Comparison of ENCODE assay signal across 8 mouse cellular contexts in the genomic region with DNA sequence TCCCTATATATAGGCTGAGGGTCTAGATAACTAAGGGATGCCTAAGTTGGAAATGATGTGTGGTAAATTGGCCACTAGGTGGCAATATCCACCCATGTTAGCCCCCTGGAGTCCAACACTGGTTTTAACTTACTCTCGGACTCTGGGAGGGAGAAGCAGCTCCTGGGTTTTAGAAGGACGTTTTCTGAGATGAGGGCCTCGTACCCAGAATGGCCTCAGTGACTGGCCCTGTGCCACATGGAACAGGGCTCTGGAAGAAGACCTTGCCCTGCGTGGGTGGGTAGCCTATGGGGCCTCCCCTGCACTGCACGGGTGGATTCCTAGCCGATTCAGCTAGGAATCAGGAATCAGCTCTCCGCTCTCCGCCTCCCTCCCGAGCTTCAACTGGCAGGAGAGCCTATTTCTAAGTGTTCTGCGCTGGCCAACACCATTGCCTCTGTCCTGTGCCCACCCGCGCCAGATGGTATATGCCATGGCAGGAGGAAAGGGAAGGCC. TPM values are rescaled to one million over a fixed set of nuclear protein-coding genes. Genes with fewer than 3 reads are reported as not detected.
A peak's percentile ranks its signal among the peaks of the same experiment; 100 is the strongest.
DNase-seq lines count a peak whose midpoint lies in the region; ATAC-seq and TF ChIP-seq lines count a peak whose summit lies in the region.

No protein-coding gene starts in this region.

- peak; percentile 89 for DNase-seq in brain, adult 2 months (ENCODE audit: low read depth, low spot score)
- DNase-seq in heart, postnatal 0 days (ENCODE audit: low spot score), result peak; percentile 90
- peak; percentile 64 to 76 for DNase-seq in kidney, postnatal 25 days
- peak; percentile 47 to 53 (median 47) for DNase-seq in liver, embryonic 14.5 days (ENCODE audit: low read depth in 3 of 3, low spot score in 3 of 3)
- peak; percentile 74 for DNase-seq in thymus, postnatal 0 days (ENCODE audit: low spot score)

- no peak overlapping the region for H3K27ac ChIP-seq in heart, postnatal 0 days (ENCODE audit: low read depth)
- no peak overlapping the region for H3K27ac ChIP-seq in liver, embryonic 14.5 days
- H3K27ac ChIP-seq in neural tube, embryonic 12.5 days, result no peak overlapping the region

- H3K27me3 ChIP-seq in heart, postnatal 0 days (ENCODE audit: control insufficient read depth, insufficient read depth, low read length), result no peaks in the 10 kb centered on the region
- H3K27me3 ChIP-seq in liver, embryonic 14.5 days (ENCODE audit: control insufficient read depth, insufficient read depth, low read length), result no peaks in the 10 kb centered on the region
- 0 out of 2 replicates have a peak, but pooled peaks cover 3% of the 10 kb centered on the region for H3K27me3 ChIP-seq in neural tube, embryonic 12.5 days (replicated peaks)

- H3K36me3 ChIP-seq in heart, postnatal 0 days (replicated peaks; ENCODE audit: control insufficient read depth, insufficient read depth, low read length), result peaks cover 53% of the 10 kb centered on the region
- no peaks in the 10 kb centered on the region for H3K36me3 ChIP-seq in liver, embryonic 14.5 days (replicated peaks; ENCODE audit: control insufficient read depth, insufficient read depth, low read depth)
- H3K36me3 ChIP-seq in neural tube, embryonic 12.5 days, result no peaks in the 10 kb centered on the region; the same call in 1 of the 2 replicates

- no peaks in the 10 kb centered on the region for H3K9me3 ChIP-seq in heart, postnatal 0 days (replicated peaks; ENCODE audit: control insufficient read depth, low read length)
- no peaks in the 10 kb centered on the region for H3K9me3 ChIP-seq in liver, embryonic 14.5 days (ENCODE audit: control insufficient read depth, low read length)
- H3K9me3 ChIP-seq in neural tube, embryonic 12.5 days, result no peaks in the 10 kb centered on the region

- H3K4me3 ChIP-seq in heart, postnatal 0 days (ENCODE audit: low read depth, low read length), result no peak overlapping the region
- H3K4me3 ChIP-seq in liver, embryonic 14.5 days (ENCODE audit: insufficient read depth in 1 of 2, low read depth in 2 of 2, low read length in 2 of 2), result no peak overlapping the region
- H3K4me3 ChIP-seq in neural tube, embryonic 12.5 days, result no peak overlapping the region

- peak; percentile 93 for TF ChIP-seq CTCF in heart, postnatal 0 days (IDR thresholded peaks at IDR 0.05; ENCODE audit: low read depth)
- peak; percentile 82 for TF ChIP-seq CTCF in liver, embryonic 14.5 days (IDR thresholded peaks at IDR 0.05; ENCODE audit: low read depth)

- peak; percentile 54 for ATAC-seq in CD4-positive, CD25-positive, alpha-beta regulatory T cell, adult 4 months
- peak; percentile 41; the same call in 1 of the 2 replicates for ATAC-seq in erythroblast, adult 5-6 weeks (replicated peaks; ENCODE audit: low FRiP score, poor library complexity, severe bottlenecking)
- peak; percentile 40; the same call in 1 of the 2 replicates for ATAC-seq in heart, postnatal 0 days (ENCODE audit: insufficient read depth, low read depth)
- no peak; the same call in 1 of the 2 replicates for ATAC-seq in liver, embryonic 14.5 days (ENCODE audit: insufficient read depth)
- 0 out of 2 replicates have a peak, but pooled peaks have one; percentile 51 for ATAC-seq in neural tube, embryonic 12.5 days (ENCODE audit: low FRiP score, low read depth)

- TF ChIP-seq EP300 in heart, postnatal 0 days (IDR thresholded peaks at IDR 0.05; ENCODE audit: low read depth), result no peak
- no peak for TF ChIP-seq EP300 in liver, embryonic 14.5 days (IDR thresholded peaks at IDR 0.05; ENCODE audit: low read depth)

- 35% methylated on average over 12 of the region's 12 CpGs for WGBS in heart, postnatal 0 days
- WGBS in liver, embryonic 14.5 days (ENCODE audit: insufficient replicate concordance), result 31% methylated on average over 12 of the region's 12 CpGs
- WGBS in neural tube, embryonic 12.5 days, result 33% methylated on average over 12 of the region's 12 CpGs

- H3K4me1 ChIP-seq in heart, postnatal 0 days (ENCODE audit: control insufficient read depth, insufficient read depth), result 0 out of 2 replicates have a peak, but pooled peaks cover 8% of the 10 kb centered on the region
- H3K4me1 ChIP-seq in liver, embryonic 14.5 days (replicated peaks; ENCODE audit: control insufficient read depth in 2 of 2, insufficient read depth in 2 of 2, low read length in 1 of 2), result no peaks in the 10 kb centered on the region
- H3K4me1 ChIP-seq in neural tube, embryonic 12.5 days, result peaks cover 17% of the 10 kb centered on the region

- no peak overlapping the region; the same call in 1 of the 2 replicates for H3K4me2 ChIP-seq in heart, postnatal 0 days (ENCODE audit: low read depth, low read length)
- H3K4me2 ChIP-seq in liver, embryonic 14.5 days (ENCODE audit: low read depth), result no peak overlapping the region
- H3K4me2 ChIP-seq in neural tube, embryonic 12.5 days (replicated peaks), result peak overlapping the region; percentile 44; the same call in 1 of the 2 replicates

- H3K9ac ChIP-seq in heart, postnatal 0 days (replicated peaks; ENCODE audit: low read depth, low read length), result no peak overlapping the region
- no peak overlapping the region for H3K9ac ChIP-seq in liver, embryonic 14.5 days (replicated peaks)
- H3K9ac ChIP-seq in neural tube, embryonic 12.5 days, result no peak overlapping the region

RNA-seq across cellular contexts. Expression of a gene that starts 26.7 kb away (rescaled TPM):
- polyA plus RNA-seq in CD4-positive, CD25-positive, alpha-beta regulatory T cell, adult 4 months (2017; shearing (Covaris generic)), result not detected
- not detected in 2 replicates for total RNA-seq in erythroblast, adult 5-6 weeks (2015; ENCODE audit: low replicate concordance)
- 0.28 TPM in 1 of 2 replicates, not detected in the other for total RNA-seq in erythroblast, adult 5-6 weeks (2017; ENCODE audit: low replicate concordance)
- 62.4 and 93.5 TPM in 2 replicates for total RNA-seq in heart, postnatal 0 days (2014; rRNA removed; ENCODE audit: low replicate concordance)
- 14.4 and 17.4 TPM in 2 replicates for polyA plus RNA-seq in heart, postnatal 0 days (2015; fragmentation: Nextera tagmentation; extraction: Ambion mirVana)
- polyA plus RNA-seq in liver, embryonic 14.5 days (2012; rRNA removed), result 0.16 and 0.19 TPM in 2 replicates
- 0.08 and 0.32 TPM in 2 replicates for polyA plus RNA-seq in liver, embryonic 14.5 days (2014; fragmentation: Nextera tagmentation; extraction: Ambion mirVana)
- polyA plus RNA-seq in neural tube, embryonic 12.5 days (2016; fragmentation: Nextera tagmentation; extraction: Ambion mirVana), result 5.3 and 5.8 TPM in 2 replicates
- polyA plus RNA-seq in thymus, postnatal 0 days (2015; fragmentation: Nextera tagmentation; extraction: Ambion mirVana), result 0.91 and 1.4 TPM in 2 replicates

RNA-seq across cellular contexts. Expression of a gene that starts 27.1 kb away (rescaled TPM):
- polyA plus RNA-seq in CD4-positive, CD25-positive, alpha-beta regulatory T cell, adult 4 months (2017; shearing (Covaris generic)), result not detected
- not detected in 2 replicates for total RNA-seq in erythroblast, adult 5-6 weeks (2015; ENCODE audit: low replicate concordance)
- total RNA-seq in erythroblast, adult 5-6 weeks (2017; ENCODE audit: low replicate concordance), result not detected in 2 replicates
- not detected in 2 replicates for total RNA-seq in heart, postnatal 0 days (2014; rRNA removed; ENCODE audit: low replicate concordance)
- polyA plus RNA-seq in heart, postnatal 0 days (2015; fragmentation: Nextera tagmentation; extraction: Ambion mirVana), result 0.12 and 0.36 TPM in 2 replicates
- not detected in 2 replicates for polyA plus RNA-seq in liver, embryonic 14.5 days (2012; rRNA removed)
- polyA plus RNA-seq in liver, embryonic 14.5 days (2014; fragmentation: Nextera tagmentation; extraction: Ambion mirVana), result not detected in 2 replicates
- not detected in 2 replicates for polyA plus RNA-seq in neural tube, embryonic 12.5 days (2016; fragmentation: Nextera tagmentation; extraction: Ambion mirVana)
- polyA plus RNA-seq in thymus, postnatal 0 days (2015; fragmentation: Nextera tagmentation; extraction: Ambion mirVana), result 0.13 TPM in 1 of 2 replicates, not detected in the other

RNA-seq across cellular contexts. Expression of a gene that starts 36.6 kb away (rescaled TPM):
- polyA plus RNA-seq in CD4-positive, CD25-positive, alpha-beta regulatory T cell, adult 4 months (2017; shearing (Covaris generic)), result 1 to 10 TPM; 3.6 to 4.9 TPM
- 0.38 and 1.3 TPM in 2 replicates for total RNA-seq in erythroblast, adult 5-6 weeks (2015; ENCODE audit: low replicate concordance)
- 0.17 and 0.56 TPM in 2 replicates for total RNA-seq in erythroblast, adult 5-6 weeks (2017; ENCODE audit: low replicate concordance)
- 11.4 and 13.5 TPM in 2 replicates for total RNA-seq in heart, postnatal 0 days (2014; rRNA removed; ENCODE audit: low replicate concordance)
- 4.4 and 5.2 TPM in 2 replicates for polyA plus RNA-seq in heart, postnatal 0 days (2015; fragmentation: Nextera tagmentation; extraction: Ambion mirVana)
- 0.74 and 0.78 TPM in 2 replicates for polyA plus RNA-seq in liver, embryonic 14.5 days (2012; rRNA removed)
- 0.62 and 0.66 TPM in 2 replicates for polyA plus RNA-seq in liver, embryonic 14.5 days (2014; fragmentation: Nextera tagmentation; extraction: Ambion mirVana)
- polyA plus RNA-seq in neural tube, embryonic 12.5 days (2016; fragmentation: Nextera tagmentation; extraction: Ambion mirVana), result 5.6 and 6.5 TPM in 2 replicates
- polyA plus RNA-seq in thymus, postnatal 0 days (2015; fragmentation: Nextera tagmentation; extraction: Ambion mirVana), result 4.7 and 5.1 TPM in 2 replicates

RNA-seq across cellular contexts. Expression of a gene that starts 45.7 kb away (rescaled TPM):
- polyA plus RNA-seq in CD4-positive, CD25-positive, alpha-beta regulatory T cell, adult 4 months (2017; shearing (Covaris generic)), result 10 to 100 TPM; 42.6 to 57.1 TPM
- total RNA-seq in erythroblast, adult 5-6 weeks (2015; ENCODE audit: low replicate concordance), result 18.4 and 45.7 TPM in 2 replicates
- 15.3 and 20.1 TPM in 2 replicates for total RNA-seq in erythroblast, adult 5-6 weeks (2017; ENCODE audit: low replicate concordance)
- 178 and 179 TPM in 2 replicates for total RNA-seq in heart, postnatal 0 days (2014; rRNA removed; ENCODE audit: low replicate concordance)
- 58.1 and 63.1 TPM in 2 replicates for polyA plus RNA-seq in heart, postnatal 0 days (2015; fragmentation: Nextera tagmentation; extraction: Ambion mirVana)
- polyA plus RNA-seq in liver, embryonic 14.5 days (2012; rRNA removed), result 69.2 and 93.9 TPM in 2 replicates
- polyA plus RNA-seq in liver, embryonic 14.5 days (2014; fragmentation: Nextera tagmentation; extraction: Ambion mirVana), result 49.0 and 49.8 TPM in 2 replicates
- 67.8 and 71.7 TPM in 2 replicates for polyA plus RNA-seq in neural tube, embryonic 12.5 days (2016; fragmentation: Nextera tagmentation; extraction: Ambion mirVana)
- 154 and 160 TPM in 2 replicates for polyA plus RNA-seq in thymus, postnatal 0 days (2015; fragmentation: Nextera tagmentation; extraction: Ambion mirVana)

RNA-seq across cellular contexts. Expression of a gene that starts 59.1 kb away (rescaled TPM):
- 10 to 100 TPM; 22.1 to 23.8 TPM for polyA plus RNA-seq in CD4-positive, CD25-positive, alpha-beta regulatory T cell, adult 4 months (2017; shearing (Covaris generic))
- total RNA-seq in erythroblast, adult 5-6 weeks (2015; ENCODE audit: low replicate concordance), result 4.0 and 7.3 TPM in 2 replicates
- 1.6 and 2.1 TPM in 2 replicates for total RNA-seq in erythroblast, adult 5-6 weeks (2017; ENCODE audit: low replicate concordance)
- 2.8 and 9.6 TPM in 2 replicates for total RNA-seq in heart, postnatal 0 days (2014; rRNA removed; ENCODE audit: low replicate concordance)
- polyA plus RNA-seq in heart, postnatal 0 days (2015; fragmentation: Nextera tagmentation; extraction: Ambion mirVana), result 14.9 and 15.8 TPM in 2 replicates
- 3.6 and 4.6 TPM in 2 replicates for polyA plus RNA-seq in liver, embryonic 14.5 days (2012; rRNA removed)
- polyA plus RNA-seq in liver, embryonic 14.5 days (2014; fragmentation: Nextera tagmentation; extraction: Ambion mirVana), result 8.7 and 8.8 TPM in 2 replicates
- polyA plus RNA-seq in neural tube, embryonic 12.5 days (2016; fragmentation: Nextera tagmentation; extraction: Ambion mirVana), result 28.2 and 28.7 TPM in 2 replicates
- 20.9 and 23.6 TPM in 2 replicates for polyA plus RNA-seq in thymus, postnatal 0 days (2015; fragmentation: Nextera tagmentation; extraction: Ambion mirVana)
